Mouse (Mus musculus) fibroblast of lung, adult 2 months (primary cell): Measurements from ENCODE around the gene Rtn4rl1.

Source experiments
- DNase-seq: peaks from one replicate; pipeline ENCODE4 v3.0.0-alpha.2; 2011; ENCODE audit warnings: low read depth

Gene Rtn4rl1

GRCm38 (mm10) chr11:75213372-75214080, 19.9 kb downstream of the Rtn4rl1 start:
- no peak for DNase-seq

DNA sequence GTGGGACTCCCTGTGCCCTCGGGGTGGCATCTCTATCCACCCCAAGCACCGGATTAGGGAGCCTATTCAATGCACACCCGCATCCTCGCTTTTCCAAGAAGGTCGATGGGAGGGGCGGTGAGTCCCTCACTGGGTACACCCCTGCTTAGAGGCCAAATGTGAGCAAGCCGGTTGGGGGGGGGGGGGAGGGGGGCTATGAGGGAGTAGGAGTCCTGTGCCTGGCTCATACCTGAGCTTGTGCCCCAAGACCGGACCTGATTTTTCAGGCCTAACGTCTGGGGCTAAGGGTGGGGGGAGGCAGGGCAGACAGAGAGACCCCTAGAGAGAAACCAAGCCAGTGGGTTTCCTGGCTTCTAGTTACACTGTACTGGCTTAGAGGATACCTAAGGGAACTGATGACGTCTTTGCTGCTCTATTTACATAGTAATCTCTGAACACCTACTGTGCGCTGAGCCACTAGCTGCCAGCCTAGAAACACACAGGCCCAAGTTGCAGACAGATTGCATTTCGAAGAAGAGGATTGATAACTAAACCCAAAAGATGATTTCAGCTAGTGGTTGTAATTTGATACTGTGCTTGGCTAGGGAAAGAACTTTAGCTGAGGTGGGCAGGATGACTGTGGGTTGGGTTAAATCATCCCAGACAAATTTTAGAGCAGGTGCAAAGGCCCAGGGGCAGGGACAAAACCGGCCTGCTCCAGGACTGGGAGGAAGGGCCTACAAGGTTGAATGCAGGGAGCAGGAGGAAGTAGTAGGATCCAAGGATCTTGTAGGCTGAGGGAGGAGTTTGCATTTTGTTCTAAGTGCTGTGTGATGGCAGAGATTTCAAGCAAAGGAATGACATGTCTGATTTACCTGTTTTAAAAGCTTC, 20.7 kb downstream of the Rtn4rl1 start:
- no peak for DNase-seq

- no peak for DNase-seq
Measured at GRCm38 (mm10) chr11:75220115-75220514, 26.5 kb downstream of the Rtn4rl1 start.

DNA sequence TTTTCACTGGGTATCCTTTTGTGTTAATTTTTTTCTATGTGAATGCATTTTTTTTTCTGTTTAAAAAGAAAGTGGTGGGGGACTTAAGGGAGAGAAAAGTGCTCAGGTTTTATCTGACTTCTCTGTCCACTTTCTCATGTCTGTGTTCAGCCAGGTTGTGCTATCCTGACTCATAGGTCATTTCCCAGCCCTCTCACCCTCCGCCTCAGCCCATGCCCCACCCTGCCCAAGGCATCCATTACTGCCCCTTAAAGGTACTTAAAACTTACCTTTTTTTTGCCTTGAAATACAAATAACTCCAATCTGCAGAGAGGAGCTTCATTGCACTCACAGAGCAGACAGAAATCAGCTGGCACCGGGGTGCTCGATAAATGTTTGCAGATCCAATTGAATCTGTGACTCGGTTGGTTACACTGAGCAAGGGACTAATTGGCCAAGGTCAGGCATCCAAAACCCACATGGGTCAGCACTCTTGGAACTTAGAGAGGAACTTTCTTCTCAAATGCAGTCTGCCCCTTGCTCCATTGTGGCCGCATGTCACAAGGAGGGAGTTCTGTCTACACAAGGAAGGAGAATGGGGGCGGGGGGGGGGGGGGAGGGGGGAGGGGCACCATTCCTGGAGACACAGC, 27.0 kb downstream of the Rtn4rl1 start:
- no peak for DNase-seq

- no peak for DNase-seq
Measured at GRCm38 (mm10) chr11:75224062-75224461, 30.5 kb downstream of the Rtn4rl1 start.

DNA sequence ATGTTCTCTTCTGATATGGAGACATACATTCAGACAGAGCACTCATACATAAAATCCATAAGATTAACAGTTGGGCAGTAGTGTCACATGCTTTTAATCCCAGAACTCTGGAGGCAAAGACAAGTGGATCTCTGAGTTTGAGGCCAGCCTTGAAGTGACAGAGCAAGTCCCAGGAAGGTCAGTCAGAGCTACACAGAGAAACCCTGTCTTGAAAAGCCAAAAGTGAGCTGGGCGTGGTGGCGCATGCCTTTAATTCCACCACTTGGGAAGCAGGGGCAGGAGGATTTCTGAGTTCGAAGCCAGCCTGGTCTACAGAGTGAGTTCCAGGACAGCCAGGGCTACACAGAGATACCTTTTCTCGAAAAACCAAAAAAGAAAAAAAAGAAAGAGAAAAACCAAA, 31.3 kb downstream of the Rtn4rl1 start:
- no peak for DNase-seq

GRCm38 (mm10) chr11:75227632-75228031, 34.0 kb downstream of the Rtn4rl1 start:
- no peak for DNase-seq

DNA sequence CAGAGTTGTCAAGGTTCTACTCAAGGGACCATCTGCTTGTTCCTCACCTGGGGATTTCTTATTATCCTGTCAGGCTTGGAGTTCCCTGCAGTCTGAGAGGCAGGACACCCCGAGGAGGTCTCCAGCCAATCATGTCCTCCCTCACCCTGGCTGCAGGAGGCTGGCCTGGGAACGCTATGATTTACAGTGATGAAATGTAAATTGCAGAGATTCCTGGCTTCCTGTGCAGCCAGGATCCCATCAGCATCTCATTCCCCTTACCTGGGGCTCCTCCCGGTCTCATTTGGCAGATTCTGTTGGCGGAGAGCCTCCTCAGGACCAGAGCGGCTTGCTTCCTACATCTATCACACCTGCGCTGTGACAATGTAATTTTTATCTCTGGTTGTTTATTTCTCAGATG, 35.7 kb downstream of the Rtn4rl1 start:
- DNase-seq, result no peak

DNA sequence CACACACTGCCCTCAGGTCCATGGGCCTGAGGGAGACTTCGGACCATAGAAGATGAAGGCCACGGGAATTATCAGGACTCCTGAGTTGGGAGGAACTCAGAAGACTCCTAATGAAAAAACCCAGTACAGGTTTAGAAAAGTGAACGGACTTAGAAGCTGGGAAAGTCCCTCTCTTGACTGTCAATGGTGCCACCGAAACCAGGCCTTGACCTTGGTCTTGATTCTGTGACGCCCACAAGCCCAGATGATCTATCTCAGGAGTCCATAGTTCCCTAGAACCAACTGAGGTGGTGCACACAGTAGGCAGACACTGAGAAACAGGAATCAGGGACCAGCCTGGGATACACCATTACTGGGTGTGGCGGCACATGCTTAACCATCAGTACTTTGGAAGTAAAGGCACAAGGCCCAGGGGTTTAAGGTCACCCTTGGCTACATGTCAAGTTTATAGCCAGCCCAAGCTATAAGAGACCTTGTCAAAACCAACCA, 36.7 kb downstream of the Rtn4rl1 start:
- no peak for DNase-seq

GRCm38 (mm10) chr11:75231756-75232155, 38.2 kb downstream of the Rtn4rl1 start:
- DNase-seq, result no peak

DNA sequence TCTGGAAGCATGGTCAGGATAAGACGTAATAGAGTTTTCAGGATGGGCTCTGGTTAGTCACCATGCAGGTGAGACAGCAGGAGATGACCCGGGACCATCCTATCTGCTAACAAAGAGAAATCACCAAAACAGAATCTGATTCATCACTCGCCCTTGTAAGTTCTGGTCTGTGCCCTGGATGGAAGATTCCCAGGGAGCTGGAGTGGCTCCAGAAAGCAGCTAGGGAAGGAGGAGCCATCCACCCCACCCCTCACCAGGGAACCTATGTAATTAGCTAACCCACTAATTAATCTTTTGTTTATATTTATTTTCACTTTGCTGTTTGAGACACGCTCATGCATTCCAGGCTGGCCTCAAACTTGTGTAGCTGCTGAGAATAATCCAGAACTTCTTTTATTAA, 38.9 kb downstream of the Rtn4rl1 start:
- DNase-seq, result no peak

DNA sequence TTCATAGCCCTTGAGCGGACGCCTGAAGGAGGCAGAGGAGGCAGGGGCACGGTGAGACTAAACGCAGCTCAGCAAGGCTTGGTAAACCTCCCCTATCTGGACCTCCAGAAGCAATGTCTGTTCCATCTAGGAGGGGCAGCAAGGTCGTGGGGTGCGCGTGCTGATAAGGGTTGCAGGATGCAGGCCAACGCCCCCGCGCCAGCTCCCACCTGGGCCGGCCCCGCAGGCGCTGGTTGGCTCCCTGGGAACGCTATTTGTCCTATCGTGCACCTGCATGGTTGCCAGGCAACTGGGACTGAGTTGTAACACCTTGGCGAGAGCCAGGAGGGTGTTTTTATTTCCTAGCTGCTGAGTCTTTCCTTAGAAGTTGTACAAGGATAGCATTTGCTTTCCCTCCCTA, 41.2 kb downstream of the Rtn4rl1 start:
- DNase-seq, result no peak

GRCm38 (mm10) chr11:75240158-75240934, 46.8 kb downstream of the Rtn4rl1 start:
- DNase-seq, result no peak

- no peak for DNase-seq
Measured at GRCm38 (mm10) chr11:75242710-75243255, 49.2 kb downstream of the Rtn4rl1 start.

GRCm38 (mm10) chr11:75244368-75245275, 51.0 kb downstream of the Rtn4rl1 start:
- DNase-seq, result no peak

DNA sequence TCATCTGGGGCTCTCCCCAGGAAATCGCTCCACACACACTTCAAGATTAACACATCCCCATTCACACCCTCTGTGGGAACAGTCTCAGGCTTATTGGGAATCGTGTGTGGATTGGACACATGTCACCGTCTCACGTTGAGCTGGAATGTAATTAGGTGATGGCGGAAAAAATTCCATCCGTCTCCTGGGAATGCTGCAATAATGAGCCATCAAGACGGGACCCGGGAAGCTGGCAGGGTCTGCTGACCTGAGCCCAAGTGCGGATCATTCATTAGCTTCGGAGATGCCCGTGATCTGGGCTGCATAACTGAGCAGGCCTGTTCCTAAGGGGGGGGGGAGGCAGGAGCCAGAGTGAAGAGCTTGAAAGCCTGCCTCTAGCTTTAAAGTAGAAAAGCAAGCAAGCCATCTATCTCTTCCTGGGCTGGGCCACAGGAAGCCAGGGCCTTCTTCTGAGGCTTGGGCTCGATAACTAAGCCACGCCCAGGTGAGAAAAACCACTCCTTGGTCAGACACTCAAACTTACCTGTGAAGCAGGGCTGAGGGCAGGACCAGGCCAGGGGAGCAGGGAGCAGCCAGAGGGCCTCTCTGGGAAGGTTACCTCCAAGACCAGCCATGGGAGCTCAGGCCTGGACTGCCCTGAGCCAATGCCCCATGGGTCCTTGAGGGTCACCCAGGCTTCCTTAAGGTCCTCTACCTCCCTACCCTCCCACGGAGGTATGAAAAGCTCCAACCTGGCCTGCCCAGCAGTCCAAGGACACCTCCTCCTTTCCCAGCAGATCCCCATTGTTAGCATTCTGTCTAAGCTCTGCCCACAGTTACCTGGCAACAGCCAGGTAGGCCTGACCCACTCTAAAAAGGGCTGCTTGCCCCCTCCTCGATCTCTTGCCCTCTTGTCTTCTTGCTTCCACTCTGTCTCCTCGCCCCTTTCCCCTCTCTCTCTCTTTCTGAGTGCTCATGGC, 52.1 kb downstream of the Rtn4rl1 start:
- no peak for DNase-seq

DNA sequence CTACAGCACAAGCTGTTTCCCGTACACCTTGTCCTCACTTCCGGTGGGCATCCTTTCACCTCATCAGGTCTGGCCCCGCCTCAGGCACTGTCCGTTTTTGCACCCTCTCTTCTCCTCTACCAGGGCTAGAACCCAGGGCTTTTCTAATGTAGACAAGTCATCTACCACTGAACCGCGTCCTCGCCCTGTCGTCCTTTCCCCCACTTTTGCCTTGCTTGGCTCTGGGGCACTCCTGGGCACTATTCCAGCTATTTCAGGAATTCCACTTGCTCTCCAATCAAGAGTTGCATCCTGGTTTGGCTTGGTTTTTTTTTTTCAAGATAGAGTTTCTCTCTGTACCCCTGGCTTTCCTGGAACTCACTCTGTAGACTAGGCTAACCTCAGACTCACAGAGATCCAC, 53.0 kb downstream of the Rtn4rl1 start:
- no peak for DNase-seq

DNA sequence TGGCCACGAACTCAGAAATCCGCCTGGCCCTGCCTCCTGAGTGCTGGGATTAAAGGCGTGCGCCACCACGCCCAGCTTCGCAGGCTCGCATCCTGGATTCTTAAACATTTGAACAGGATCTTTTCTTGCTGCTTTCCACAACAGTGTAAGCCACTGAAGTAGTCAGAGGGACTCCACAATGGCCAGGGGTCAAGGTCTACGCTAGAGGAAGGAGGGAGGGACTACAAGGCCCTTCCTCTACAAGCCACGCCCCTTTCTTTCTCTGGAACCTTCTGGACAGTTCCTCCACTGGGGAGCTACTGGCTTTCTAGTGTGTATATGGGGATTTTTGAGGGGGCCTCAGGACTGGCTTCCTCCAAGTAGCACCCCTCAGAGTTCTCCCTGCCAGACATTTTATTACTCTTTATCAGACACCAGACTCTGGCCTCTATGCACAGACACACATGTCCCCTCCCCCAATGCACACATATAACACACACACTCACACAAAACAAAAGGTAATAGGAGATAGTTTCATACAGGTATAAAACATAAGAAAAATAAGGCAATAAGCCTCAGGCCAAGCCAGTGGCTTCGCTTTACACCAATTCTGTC, 53.7 kb downstream of the Rtn4rl1 start:
- no peak for DNase-seq

GRCm38 (mm10) chr11:75249588-75249987, 56.0 kb downstream of the Rtn4rl1 start:
- no peak for DNase-seq
